8 mouse cellular contexts compared by ENCODE assay signal in genomic region chr6:145747671-145748640, GRCm38 (mm10). TPM values are rescaled to one million over a fixed set of nuclear protein-coding genes. Genes with fewer than 3 reads are reported as not detected.
DNase-seq lines count a peak whose midpoint lies in the region; ATAC-seq lines count a peak whose summit lies in the region.

No protein-coding gene starts in this region.

- no peaks in the 10 kb centered on the region for H3K9me3 ChIP-seq in forebrain, embryonic 15.5 days
- no peaks in the 10 kb centered on the region for H3K9me3 ChIP-seq in limb, embryonic 11.5 days (ENCODE audit: control insufficient read depth, low read length)
- H3K9me3 ChIP-seq in neural tube, embryonic 15.5 days (replicated peaks): no peaks in the 10 kb centered on the region

- no peaks in the 10 kb centered on the region for H3K36me3 ChIP-seq in forebrain, embryonic 15.5 days
- H3K36me3 ChIP-seq in limb, embryonic 11.5 days (ENCODE audit: control insufficient read depth, insufficient read depth, low read length): 0 out of 2 replicates have a peak, but pooled peaks cover 2% of the 10 kb centered on the region
- H3K36me3 ChIP-seq in neural tube, embryonic 15.5 days: no peaks in the 10 kb centered on the region

- H3K27ac ChIP-seq in forebrain, embryonic 15.5 days (replicated peaks): 0 out of 2 replicates have a peak overlapping the region, but pooled peaks have one; percentile 73
- H3K27ac ChIP-seq in limb, embryonic 11.5 days (replicated peaks; ENCODE audit: low read depth, low read length): no peak overlapping the region; the same call in 1 of the 2 replicates
- H3K27ac ChIP-seq in neural tube, embryonic 15.5 days (replicated peaks): peak overlapping the region; percentile 73

- peak overlapping the region; percentile 84 for H3K4me2 ChIP-seq in forebrain, embryonic 15.5 days (replicated peaks)
- peak overlapping the region; percentile 76 for H3K4me2 ChIP-seq in limb, embryonic 11.5 days (ENCODE audit: low read depth, severe bottlenecking)
- H3K4me2 ChIP-seq in neural tube, embryonic 15.5 days: peak overlapping the region; percentile 83

- WGBS in forebrain, embryonic 15.5 days: 15% methylated on average over 16 of the region's 16 CpGs
- 15% methylated on average over 16 of the region's 16 CpGs for WGBS in limb, embryonic 11.5 days
- WGBS in neural tube, embryonic 15.5 days: 13% methylated on average over 16 of the region's 16 CpGs

- H3K27me3 ChIP-seq in forebrain, embryonic 15.5 days: no peaks in the 10 kb centered on the region
- no peaks in the 10 kb centered on the region for H3K27me3 ChIP-seq in limb, embryonic 11.5 days (ENCODE audit: control insufficient read depth, insufficient read depth, low read length)
- H3K27me3 ChIP-seq in neural tube, embryonic 15.5 days (replicated peaks): no peaks in the 10 kb centered on the region

- H3K4me3 ChIP-seq in forebrain, embryonic 15.5 days: peak overlapping the region; percentile 83
- H3K4me3 ChIP-seq in limb, embryonic 11.5 days (ENCODE audit: low read depth, low read length): peak overlapping the region; percentile 77
- peak overlapping the region; percentile 70 for H3K4me3 ChIP-seq in neural tube, embryonic 15.5 days (replicated peaks)

- H3K4me1 ChIP-seq in forebrain, embryonic 15.5 days: peaks cover 22% of the 10 kb centered on the region
- peaks cover 5% of the 10 kb centered on the region; the same call in 1 of the 2 replicates for H3K4me1 ChIP-seq in limb, embryonic 11.5 days (ENCODE audit: control insufficient read depth, insufficient read depth, low read length)
- H3K4me1 ChIP-seq in neural tube, embryonic 15.5 days: peaks cover 21% of the 10 kb centered on the region; the same call in 1 of the 2 replicates

- DNase-seq in embryo, embryonic 10 days (ENCODE audit: low spot score): peak; percentile 34
- no peak for DNase-seq in embryo, embryonic 10.5 days (ENCODE audit: low spot score)
- peak; percentile 12 for DNase-seq in MN1 (ENCODE audit: low spot score)
- no peak for DNase-seq in limb, embryonic 11.5 days (ENCODE audit: low spot score)
- no peak for DNase-seq in frontal cortex, adult 2 months (ENCODE audit: extremely low spot score in 1 of 2, low spot score in 1 of 2)
- no peak for DNase-seq in urinary bladder, adult 18-20 months (ENCODE audit: low spot score in 2 of 2)

- ATAC-seq in forebrain, embryonic 15.5 days (replicated peaks): no peak
- no peak for ATAC-seq in limb, embryonic 11.5 days (ENCODE audit: insufficient number of reproducible peaks, low FRiP score, low TSS enrichment, low read depth)
- ATAC-seq in neural tube, embryonic 15.5 days (ENCODE audit: low FRiP score): no peak

- peak overlapping the region; percentile 62 for H3K9ac ChIP-seq in forebrain, embryonic 15.5 days (replicated peaks)
- peak overlapping the region; percentile 87; the same call in 1 of the 2 replicates for H3K9ac ChIP-seq in limb, embryonic 11.5 days (ENCODE audit: low read length)
- H3K9ac ChIP-seq in neural tube, embryonic 15.5 days (replicated peaks): peak overlapping the region; percentile 68

RNA-seq across cellular contexts. Expression of gene Rassf8, which starts 1.4 kb away (rescaled TPM):
- 3.2 and 3.5 TPM in 2 replicates for polyA plus RNA-seq in forebrain, embryonic 15.5 days (2015; fragmentation: Nextera tagmentation; extraction: Ambion mirVana)
- 8.0 and 10.3 TPM in 2 replicates for polyA plus RNA-seq in limb, embryonic 11.5 days (2014; fragmentation: Nextera tagmentation; extraction: Ambion mirVana)
- 5.3 TPM in 2 replicates for polyA plus RNA-seq in neural tube, embryonic 15.5 days (2015; fragmentation: Nextera tagmentation; extraction: Ambion mirVana)
- 34.0 and 35.0 TPM in 2 replicates for polyA plus RNA-seq in frontal cortex, adult 2 months (2012; rRNA removed)

Comparison
In these comparisons a context has a peak if more than half of its experiments do, and no peak if none do; other contexts are left out.
1. DNase-seq: peak in embryo, embryonic 10 days (single experiment) and MN1 (single experiment); none in embryo, embryonic 10.5 days (single experiment), limb, embryonic 11.5 days (single experiment), frontal cortex, adult 2 months (0 of 2) and urinary bladder, adult 18-20 months (0 of 2).
2. Peak in every context shown above with its lines, with median percentiles within 50 percentile points of each other: H3K4me2 ChIP-seq, H3K4me3 ChIP-seq and H3K9ac ChIP-seq.